Mouse (Mus musculus): ENCODE measurements around the gene Hip1.

DNA sequence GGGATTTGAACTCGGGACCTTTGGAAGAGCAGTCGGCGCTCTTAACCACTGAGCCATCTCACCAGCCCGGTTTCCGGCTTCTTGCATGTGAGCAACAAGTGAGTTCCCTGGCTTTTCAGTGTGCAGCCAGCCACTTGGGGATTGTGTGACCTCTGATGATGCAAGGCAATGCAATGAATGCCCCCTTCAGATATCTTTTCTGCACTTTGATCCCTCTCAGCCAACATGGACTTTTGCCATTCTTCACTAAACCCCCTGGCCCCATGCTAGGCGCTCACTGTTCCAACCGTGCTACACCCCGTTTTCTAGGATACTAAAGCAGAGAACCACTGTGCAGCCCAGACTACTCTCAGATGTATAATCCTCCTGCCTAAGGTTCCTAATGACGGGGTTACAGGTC lies 139.5 kb downstream of the Hip1 start:
- TF ChIP-seq CTCF (IDR thresholded peaks at IDR 0.05; ENCODE audit: low read depth) (no peak), EP300 (optimal IDR thresholded peaks at IDR 0.05) (no peak)

Measured in stomach, postnatal 0 days (tissue).